Mouse (Mus musculus): ENCODE measurements at regions not wholly inside any gene's neighbourhood (a gene's known extent, or its start where the extent isn't known, plus 50 kb on each side); places are given as distances from the start of the nearest gene placed in this dataset.

GRCm38 (mm10) chr12:107104570-107104969 lies 383.9 kb upstream of the 3110018I06Rik start:
- 35% methylated on average over 8 of the region's 8 CpGs for WGBS
- Histone ChIP-seq H3K4me3 (ENCODE audit: low read length) (no peak overlapping the region), H3K36me3 (ENCODE audit: control insufficient read depth, insufficient read depth, low read length) (no peaks in the 10 kb centered on the region), H3K4me1 (replicated peaks; ENCODE audit: control insufficient read depth, insufficient read depth, low read length) (no peaks in the 10 kb centered on the region), H3K27me3 (ENCODE audit: control insufficient read depth, insufficient read depth, low read depth, low read length) (no peaks in the 10 kb centered on the region), H3K9ac (ENCODE audit: low read length) (no peak overlapping the region), H3K27ac (ENCODE audit: low read length) (no peak overlapping the region), H3K4me2 (ENCODE audit: low read depth, low read length) (no peak overlapping the region), H3K9me3 (ENCODE audit: control insufficient read depth, low read length) (no peaks in the 10 kb centered on the region)
- ATAC-seq (ENCODE audit: low read depth): no peak

DNA sequence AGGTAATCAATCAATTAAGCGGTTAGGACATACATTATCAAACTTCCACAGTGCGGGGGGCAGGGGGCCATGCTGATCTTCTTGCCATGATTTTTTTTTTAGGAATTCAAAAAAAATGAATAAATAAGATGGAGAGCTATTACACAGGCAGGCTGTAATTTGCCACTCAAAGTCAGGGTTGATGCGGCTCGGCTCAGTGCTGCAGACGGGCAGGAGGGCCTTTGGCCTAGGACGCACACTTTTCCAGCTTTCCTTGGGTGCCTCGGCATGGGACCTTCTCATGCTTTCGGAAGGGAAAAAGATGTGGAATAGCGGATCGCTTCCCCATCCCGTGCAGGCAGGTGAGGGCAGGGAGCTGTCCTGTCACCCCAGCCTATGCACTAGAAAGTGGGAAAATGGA lies 383.4 kb upstream of the 3110018I06Rik start:
- H3K36me3 ChIP-seq (ENCODE audit: control insufficient read depth, insufficient read depth, low read length): no peaks in the 10 kb centered on the region
- WGBS: 43% methylated on average over 11 of the region's 11 CpGs
- H3K27ac ChIP-seq (ENCODE audit: low read length): no peak overlapping the region
- H3K4me3 ChIP-seq (ENCODE audit: low read length): no peak overlapping the region
- no peak overlapping the region for H3K9ac ChIP-seq (ENCODE audit: low read length)
- ATAC-seq (ENCODE audit: low read depth): no peak
- H3K4me1 ChIP-seq (replicated peaks; ENCODE audit: control insufficient read depth, insufficient read depth, low read length): no peaks in the 10 kb centered on the region
- no peaks in the 10 kb centered on the region for H3K27me3 ChIP-seq (ENCODE audit: control insufficient read depth, insufficient read depth, low read depth, low read length)
- H3K9me3 ChIP-seq (ENCODE audit: control insufficient read depth, low read length): no peaks in the 10 kb centered on the region
- no peak overlapping the region for H3K4me2 ChIP-seq (ENCODE audit: low read depth, low read length)

DNA sequence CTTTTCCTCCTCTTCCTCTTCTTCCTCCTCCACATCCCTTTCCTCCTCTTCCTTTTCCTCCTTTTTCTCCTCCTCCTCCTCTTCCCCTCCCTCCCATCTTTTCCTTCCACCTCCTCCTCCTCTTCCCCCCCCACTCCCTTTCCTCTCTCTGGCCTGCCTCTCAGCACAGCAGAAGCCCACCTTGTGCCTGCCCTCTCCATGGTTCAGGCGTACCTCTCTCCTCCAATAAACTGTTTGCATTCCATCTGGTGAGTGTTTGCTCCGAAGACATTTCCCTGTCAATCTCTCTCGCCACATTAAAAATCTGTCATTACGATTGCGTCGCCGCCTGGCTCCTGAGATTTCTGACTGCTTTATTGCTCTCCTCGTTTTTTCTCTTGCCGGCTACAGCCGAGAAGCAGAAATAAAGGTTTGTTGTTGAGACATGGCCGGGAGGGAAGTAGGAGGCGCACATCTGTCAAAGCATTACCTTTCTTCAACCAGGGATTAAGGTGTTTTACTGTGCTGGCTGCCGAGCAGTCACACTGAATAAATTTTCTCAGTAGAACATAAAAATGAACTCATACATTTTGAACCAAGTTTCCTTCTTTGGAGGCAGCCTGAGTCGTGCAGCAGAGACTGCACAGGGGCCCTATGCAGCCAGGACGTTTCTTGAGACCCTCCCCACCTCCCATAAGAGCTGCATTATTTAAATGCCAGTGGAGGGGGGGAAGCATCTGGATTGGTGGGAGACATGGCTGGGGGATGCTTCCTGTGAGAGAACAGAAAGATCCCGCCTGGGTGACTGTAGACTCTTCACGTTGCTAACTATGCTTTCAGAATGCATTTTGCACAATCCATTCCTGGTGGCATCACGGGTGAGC lies 376.3 kb upstream of the 3110018I06Rik start:
- ATAC-seq (ENCODE audit: low read depth): no peak
- Histone ChIP-seq H3K9ac (ENCODE audit: low read length) (no peak overlapping the region), H3K27ac (ENCODE audit: low read length) (no peak overlapping the region), H3K36me3 (ENCODE audit: control insufficient read depth, insufficient read depth, low read length) (no peaks in the 10 kb centered on the region), H3K9me3 (ENCODE audit: control insufficient read depth, low read length) (no peaks in the 10 kb centered on the region), H3K4me3 (ENCODE audit: low read length) (no peak overlapping the region), H3K4me2 (ENCODE audit: low read depth, low read length) (no peak overlapping the region), H3K4me1 (replicated peaks; ENCODE audit: control insufficient read depth, insufficient read depth, low read length) (no peaks in the 10 kb centered on the region), H3K27me3 (ENCODE audit: control insufficient read depth, insufficient read depth, low read depth, low read length) (no peaks in the 10 kb centered on the region)
- 25% methylated on average over 18 of the region's 18 CpGs for WGBS

- Histone ChIP-seq H3K36me3 (ENCODE audit: control insufficient read depth, insufficient read depth, low read length) (no peaks in the 10 kb centered on the region), H3K9ac (ENCODE audit: low read length) (no peak overlapping the region), H3K4me2 (ENCODE audit: low read depth, low read length) (no peak overlapping the region), H3K4me3 (ENCODE audit: low read length) (no peak overlapping the region), H3K27ac (ENCODE audit: low read length) (no peak overlapping the region), H3K4me1 (replicated peaks; ENCODE audit: control insufficient read depth, insufficient read depth, low read length) (no peaks in the 10 kb centered on the region), H3K9me3 (ENCODE audit: control insufficient read depth, low read length) (no peaks in the 10 kb centered on the region), H3K27me3 (ENCODE audit: control insufficient read depth, insufficient read depth, low read depth, low read length) (no peaks in the 10 kb centered on the region)
- 47% methylated on average over 3 of the region's 3 CpGs for WGBS
- no peak for ATAC-seq (ENCODE audit: low read depth)
Observed at GRCm38 (mm10) chr12:107118364-107118763, 370.1 kb upstream of the 3110018I06Rik start.

DNA sequence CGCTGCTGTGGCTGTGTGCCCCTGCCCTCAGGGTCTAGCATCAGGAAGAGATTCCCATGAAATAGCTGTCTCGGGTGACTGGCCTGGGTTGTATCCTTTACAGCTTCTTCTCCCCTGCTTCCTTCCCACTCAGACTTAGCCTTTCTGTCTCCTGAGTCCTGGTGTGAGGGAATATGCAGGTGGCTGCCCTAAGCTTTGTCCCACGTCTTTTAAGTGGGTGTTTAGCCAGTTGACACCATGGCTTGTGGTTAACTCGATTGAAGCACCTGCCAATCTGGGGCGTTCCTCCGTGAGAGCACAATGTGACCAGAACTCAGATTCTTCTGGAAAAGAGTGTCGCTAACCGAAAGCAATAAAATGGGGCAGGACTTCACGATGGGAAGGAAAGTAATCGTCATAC lies 369.4 kb upstream of the 3110018I06Rik start:
- 82% methylated on average over 10 of the region's 10 CpGs for WGBS
- H3K27me3 ChIP-seq (ENCODE audit: control insufficient read depth, insufficient read depth, low read depth, low read length): no peaks in the 10 kb centered on the region
- no peaks in the 10 kb centered on the region for H3K4me1 ChIP-seq (replicated peaks; ENCODE audit: control insufficient read depth, insufficient read depth, low read length)
- no peak overlapping the region for H3K4me2 ChIP-seq (ENCODE audit: low read depth, low read length)
- ATAC-seq (ENCODE audit: low read depth): no peak
- no peak overlapping the region for H3K4me3 ChIP-seq (ENCODE audit: low read length)
- H3K36me3 ChIP-seq (ENCODE audit: control insufficient read depth, insufficient read depth, low read length): no peaks in the 10 kb centered on the region
- H3K9ac ChIP-seq (ENCODE audit: low read length): no peak overlapping the region
- H3K27ac ChIP-seq (ENCODE audit: low read length): no peak overlapping the region
- H3K9me3 ChIP-seq (ENCODE audit: control insufficient read depth, low read length): no peaks in the 10 kb centered on the region

DNA sequence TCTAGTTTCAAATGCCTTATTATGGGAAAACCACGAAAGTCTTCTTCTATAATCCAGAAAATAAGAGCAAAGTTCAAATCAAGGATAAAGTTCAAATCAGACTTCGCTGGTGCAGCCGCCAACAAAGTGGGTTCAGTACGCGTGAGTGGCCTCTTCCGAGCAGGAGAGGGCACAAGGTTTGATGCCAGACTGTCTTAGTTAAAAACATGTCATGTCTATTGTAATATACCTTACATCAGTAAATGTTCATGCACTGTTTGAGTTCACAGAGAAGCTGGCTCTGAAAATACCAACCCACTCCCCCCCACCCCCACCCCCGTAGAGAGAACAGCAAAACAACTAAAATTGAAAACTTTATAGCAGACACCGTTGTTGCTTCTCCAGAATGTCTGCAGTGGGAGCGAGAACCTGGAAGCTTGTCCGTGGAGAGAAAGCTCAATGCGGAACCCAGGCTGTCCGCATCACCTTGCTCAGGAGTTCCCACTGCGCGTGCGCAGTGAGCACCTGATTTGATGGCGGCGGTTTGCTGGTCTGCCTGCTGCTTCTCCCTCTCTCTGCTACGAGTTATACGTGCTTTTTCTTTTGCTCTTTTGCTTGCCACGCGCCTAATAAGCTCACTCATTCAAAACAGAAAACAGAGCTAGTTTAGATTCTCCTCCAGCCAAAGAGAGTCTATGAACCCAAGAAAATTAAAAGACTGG lies 367.8 kb upstream of the 3110018I06Rik start:
- H3K36me3 ChIP-seq (ENCODE audit: control insufficient read depth, insufficient read depth, low read length): no peaks in the 10 kb centered on the region
- H3K27me3 ChIP-seq (ENCODE audit: control insufficient read depth, insufficient read depth, low read depth, low read length): no peaks in the 10 kb centered on the region
- H3K4me1 ChIP-seq (replicated peaks; ENCODE audit: control insufficient read depth, insufficient read depth, low read length): no peaks in the 10 kb centered on the region
- H3K4me3 ChIP-seq (ENCODE audit: low read length): no peak overlapping the region
- H3K9ac ChIP-seq (ENCODE audit: low read length): no peak overlapping the region
- ATAC-seq (ENCODE audit: low read depth): no peak
- 87% methylated on average over 21 of the region's 21 CpGs for WGBS
- H3K4me2 ChIP-seq (ENCODE audit: low read depth, low read length): no peak overlapping the region
- no peak overlapping the region for H3K27ac ChIP-seq (ENCODE audit: low read length)
- H3K9me3 ChIP-seq (ENCODE audit: control insufficient read depth, low read length): no peaks in the 10 kb centered on the region

DNA sequence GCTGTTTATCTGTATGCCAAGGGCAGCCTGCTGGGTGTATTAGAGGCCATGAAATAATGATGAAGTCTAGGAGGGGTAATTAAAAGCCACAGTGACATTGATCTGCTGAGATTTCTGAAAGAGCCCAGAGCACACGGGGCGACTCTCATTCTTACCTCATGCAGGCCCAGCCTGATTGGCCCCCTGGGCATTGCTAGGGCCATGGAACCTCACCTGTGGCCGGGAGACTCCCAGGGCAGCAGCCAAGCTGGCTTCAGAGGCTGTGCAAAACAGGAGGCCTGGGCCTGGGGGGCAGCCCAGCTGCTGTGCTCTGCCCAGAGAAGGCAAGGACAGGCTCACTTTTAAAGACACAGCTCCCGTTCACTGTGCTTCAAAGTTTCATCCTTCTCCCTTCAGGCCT lies 366.4 kb upstream of the 3110018I06Rik start:
- H3K27me3 ChIP-seq (ENCODE audit: control insufficient read depth, insufficient read depth, low read depth, low read length): no peaks in the 10 kb centered on the region
- no peak overlapping the region for H3K9ac ChIP-seq (ENCODE audit: low read length)
- no peaks in the 10 kb centered on the region for H3K36me3 ChIP-seq (ENCODE audit: control insufficient read depth, insufficient read depth, low read length)
- no peak overlapping the region for H3K4me2 ChIP-seq (ENCODE audit: low read depth, low read length)
- 68% methylated on average over 4 of the region's 4 CpGs for WGBS
- H3K27ac ChIP-seq (ENCODE audit: low read length): no peak overlapping the region
- H3K4me1 ChIP-seq (replicated peaks; ENCODE audit: control insufficient read depth, insufficient read depth, low read length): no peaks in the 10 kb centered on the region
- no peak for ATAC-seq (ENCODE audit: low read depth)
- H3K4me3 ChIP-seq (ENCODE audit: low read length): no peak overlapping the region
- H3K9me3 ChIP-seq (ENCODE audit: control insufficient read depth, low read length): no peaks in the 10 kb centered on the region

DNA sequence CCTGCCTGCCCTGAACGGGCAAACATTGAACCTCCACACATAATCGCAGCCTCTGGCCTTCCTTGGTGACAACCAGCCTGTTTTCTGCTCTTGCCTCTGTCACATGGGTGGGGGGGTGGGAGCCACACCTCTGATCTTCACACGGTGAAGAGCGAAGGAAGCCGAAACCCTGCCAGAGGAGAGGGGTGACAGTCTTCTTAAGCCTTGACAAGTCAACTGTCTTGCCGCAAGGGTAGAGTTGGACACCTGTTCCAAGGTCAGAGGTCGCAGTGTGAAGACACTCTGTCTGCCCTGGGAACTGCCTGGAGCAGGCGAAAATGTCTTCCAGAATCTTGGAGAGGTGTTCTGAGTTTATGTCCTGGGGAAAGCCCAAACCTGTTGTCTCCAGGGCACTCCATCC lies 364.8 kb upstream of the 3110018I06Rik start:
- no peak overlapping the region for H3K27ac ChIP-seq (ENCODE audit: low read length)
- no peaks in the 10 kb centered on the region for H3K9me3 ChIP-seq (ENCODE audit: control insufficient read depth, low read length)
- H3K4me3 ChIP-seq (ENCODE audit: low read length): no peak overlapping the region
- no peak overlapping the region for H3K9ac ChIP-seq (ENCODE audit: low read length)
- 71% methylated on average over 8 of the region's 8 CpGs for WGBS
- no peaks in the 10 kb centered on the region for H3K4me1 ChIP-seq (replicated peaks; ENCODE audit: control insufficient read depth, insufficient read depth, low read length)
- H3K27me3 ChIP-seq (ENCODE audit: control insufficient read depth, insufficient read depth, low read depth, low read length): no peaks in the 10 kb centered on the region
- no peak for ATAC-seq (ENCODE audit: low read depth)
- no peaks in the 10 kb centered on the region for H3K36me3 ChIP-seq (ENCODE audit: control insufficient read depth, insufficient read depth, low read length)
- no peak overlapping the region for H3K4me2 ChIP-seq (ENCODE audit: low read depth, low read length)

DNA sequence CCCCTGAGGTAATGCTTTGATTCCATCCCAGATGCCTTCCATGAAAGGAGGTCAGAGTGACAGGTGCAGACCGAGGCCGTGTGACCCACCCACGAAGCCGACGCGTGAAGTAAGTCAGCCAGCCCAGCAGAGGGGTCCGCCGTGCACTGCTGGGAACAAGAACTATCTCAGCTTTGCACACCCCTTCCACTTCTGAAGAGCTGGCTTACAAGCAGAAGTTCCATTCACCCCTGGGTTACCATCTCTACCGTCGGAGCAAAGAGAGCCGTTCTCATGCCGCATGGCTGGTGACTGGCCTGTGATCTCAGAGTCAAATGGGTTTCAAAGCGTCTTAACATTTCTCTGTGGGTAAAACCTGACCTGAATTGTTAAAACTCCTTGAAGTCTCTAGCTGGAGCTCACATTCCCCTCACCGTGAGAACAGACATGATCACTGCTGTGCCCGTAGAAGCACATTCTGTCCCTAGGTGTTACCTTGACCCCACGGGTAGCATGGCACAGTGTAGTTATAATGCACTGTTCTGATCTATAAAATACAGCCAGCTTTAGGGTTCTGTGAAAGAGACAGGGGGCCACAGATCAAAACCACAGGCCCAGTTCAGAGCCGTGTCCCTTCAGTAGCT lies 364.1 kb upstream of the 3110018I06Rik start:
- H3K27me3 ChIP-seq (ENCODE audit: control insufficient read depth, insufficient read depth, low read depth, low read length): no peaks in the 10 kb centered on the region
- WGBS: 87% methylated on average over 17 of the region's 17 CpGs
- no peak overlapping the region for H3K4me3 ChIP-seq (ENCODE audit: low read length)
- H3K9ac ChIP-seq (ENCODE audit: low read length): no peak overlapping the region
- H3K9me3 ChIP-seq (ENCODE audit: control insufficient read depth, low read length): no peaks in the 10 kb centered on the region
- no peak for ATAC-seq (ENCODE audit: low read depth)
- no peaks in the 10 kb centered on the region for H3K4me1 ChIP-seq (replicated peaks; ENCODE audit: control insufficient read depth, insufficient read depth, low read length)
- no peak overlapping the region for H3K27ac ChIP-seq (ENCODE audit: low read length)
- no peaks in the 10 kb centered on the region for H3K36me3 ChIP-seq (ENCODE audit: control insufficient read depth, insufficient read depth, low read length)
- no peak overlapping the region for H3K4me2 ChIP-seq (ENCODE audit: low read depth, low read length)

All from lung, embryonic 16.5 days (tissue).